Mouse (Mus musculus) small intestine, adult 2 months (tissue): ENCODE results near the gene Kif1a.

Experiments
- CTCF ChIP-seq: fragments of 200-500 bp; IDR thresholded peaks from 2 replicates; pipeline ENCODE4 v1.5.1; 2012; ENCODE audit warnings: low read depth, mild to moderate bottlenecking, control low read depth, inconsistent platforms, low read length, moderate library complexity, mixed read lengths; ENCODE audit not compliant: insufficient replicate concordance, insufficient read length; ENCODE audit errors: extremely low read depth
- POLR2A ChIP-seq: fragments of 200-500 bp; IDR thresholded peaks from 2 replicates; pipeline ENCODE4 v1.6.1; 2012; ENCODE audit warnings: low read depth, mild to moderate bottlenecking, control low read depth, inconsistent platforms, low read length, moderate library complexity

DNA sequence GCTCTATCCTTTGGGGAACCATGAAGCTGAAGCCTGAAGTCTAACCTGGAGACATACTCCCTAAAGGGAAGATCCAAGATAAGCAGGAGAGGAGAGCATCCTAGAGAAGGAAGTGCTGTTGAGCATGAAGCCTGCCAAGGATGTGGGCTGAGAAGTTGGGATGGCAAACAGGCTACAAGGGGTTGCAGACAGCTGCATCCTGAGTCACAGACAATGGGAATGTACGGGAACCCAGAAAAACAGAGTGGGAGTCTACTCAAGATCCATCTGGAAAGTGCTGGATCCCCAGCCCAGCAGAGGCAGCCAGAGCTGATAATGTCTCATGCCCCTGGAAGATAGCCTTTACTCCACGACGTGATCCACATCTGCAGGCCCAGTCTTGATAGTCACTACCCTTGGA is 70.6 kb downstream of the Kif1a start:
- TF ChIP-seq CTCF (no peak), POLR2A (no peak)
